Comparison of ENCODE assay signal across 8 mouse cellular contexts in the genomic region with DNA sequence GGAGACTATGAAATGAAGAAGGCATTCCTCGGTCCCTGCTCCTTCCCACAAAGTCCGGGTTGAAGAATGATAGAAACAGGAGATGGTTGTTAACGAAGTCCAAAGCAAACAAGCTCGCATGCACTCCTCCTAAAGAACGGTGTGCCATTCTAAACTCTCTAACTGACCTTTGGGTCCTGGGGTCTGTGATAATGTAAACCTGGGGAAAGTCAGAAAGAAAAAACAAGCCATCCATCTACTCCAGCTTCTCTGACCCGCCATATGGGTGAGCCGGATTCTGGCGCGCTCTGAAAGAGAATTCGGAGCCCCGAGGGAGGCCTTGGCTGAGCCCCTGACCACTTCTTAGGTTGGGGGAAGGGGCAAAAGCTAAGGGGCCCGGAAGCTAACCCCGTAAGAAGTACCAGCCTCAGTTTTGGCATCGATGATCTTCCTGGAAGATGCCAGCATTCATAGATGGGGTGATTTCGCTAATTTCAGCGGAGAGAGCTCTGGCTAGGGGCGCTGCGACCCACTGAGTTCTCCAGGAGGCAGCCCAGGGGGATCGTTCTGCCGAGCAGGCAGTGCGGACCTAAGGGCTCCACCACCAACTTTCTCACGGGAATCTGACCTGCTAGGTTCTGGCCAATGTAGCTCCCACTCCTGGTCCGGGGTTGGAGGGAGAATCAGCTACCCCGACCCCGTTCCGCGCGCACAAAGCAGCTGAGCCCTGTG. TPM values are rescaled to one million over a fixed set of nuclear protein-coding genes. Genes with fewer than 3 reads are reported as not detected.
DNase-seq lines count a peak whose midpoint lies in the region; ATAC-seq and TF ChIP-seq lines count a peak whose summit lies in the region.

No protein-coding gene starts in this region.

- peak; percentile 4 for ATAC-seq in Patski
- ATAC-seq in forebrain, embryonic 13.5 days, result peak; percentile 12
- no peak; the same call in 1 of the 2 replicates for ATAC-seq in limb, embryonic 12.5 days (ENCODE audit: insufficient number of reproducible peaks, insufficient read depth, low FRiP score, low TSS enrichment, low read depth)
- no peak for ATAC-seq in granulocyte monocyte progenitor cell, adult 5-6 weeks (replicated peaks; ENCODE audit: poor library complexity, severe bottlenecking)

- TF ChIP-seq POLR2A in kidney, adult 2 months (IDR thresholded peaks at IDR 0.05; ENCODE audit: low read depth, low read length), result no peak

- TF ChIP-seq CTCF in kidney, adult 2 months (conservative IDR thresholded peaks at IDR 0.05; ENCODE audit: insufficient read depth, insufficient read length, low read depth, low read length), result no peak
- no peak for TF ChIP-seq CTCF in Patski (IDR thresholded peaks at IDR 0.05)

- H3K4me2 ChIP-seq in forebrain, embryonic 13.5 days, result peak overlapping the region; percentile 98
- H3K4me2 ChIP-seq in limb, embryonic 12.5 days, result peak overlapping the region; percentile 90

- H3K27me3 ChIP-seq in kidney, adult 2 months (replicated peaks; ENCODE audit: control insufficient read depth, insufficient read depth, low read length), result no peaks in the 10 kb centered on the region
- H3K27me3 ChIP-seq in Patski, result no peaks in the 10 kb centered on the region
- H3K27me3 ChIP-seq in forebrain, embryonic 13.5 days, result 0 out of 2 replicates have a peak, but pooled peaks cover 2% of the 10 kb centered on the region
- no peaks in the 10 kb centered on the region for H3K27me3 ChIP-seq in limb, embryonic 12.5 days

- WGBS in kidney, adult 2 months, result 4% methylated on average over 28 of the region's 28 CpGs
- WGBS in forebrain, embryonic 13.5 days, result under 1% methylated on average over 28 of the region's 28 CpGs
- under 1% methylated on average over 28 of the region's 28 CpGs for WGBS in limb, embryonic 12.5 days

- peak overlapping the region; percentile 79 for H3K4me3 ChIP-seq in kidney, adult 2 months (ENCODE audit: insufficient read depth, low read depth, low read length)
- peak overlapping the region; percentile 74 for H3K4me3 ChIP-seq in forebrain, embryonic 13.5 days
- H3K4me3 ChIP-seq in limb, embryonic 12.5 days (replicated peaks), result peak overlapping the region; percentile 75

- in situ Hi-C loops in Patski (cut with MboI; ENCODE audit: low pct_unique_long_range_greater_than_20kb), result loop anchor here (5.0 kb wide), 1 partner anchor 211 kb away; no protein-coding TSS in a partner anchor

- H3K4me1 ChIP-seq in kidney, adult 2 months (ENCODE audit: control insufficient read depth, insufficient read depth, low read length), result peaks cover 8% of the 10 kb centered on the region; the same call in 1 of the 2 replicates
- H3K4me1 ChIP-seq in forebrain, embryonic 13.5 days, result peaks cover 23% of the 10 kb centered on the region
- H3K4me1 ChIP-seq in limb, embryonic 12.5 days (replicated peaks), result peaks cover 33% of the 10 kb centered on the region

- CTCF ChIA-PET in Patski (lab: Charles Lee), result interaction anchor here (0.7 kb wide), 1 partner anchor 87 kb away, joined by 3 read pairs; no protein-coding TSS in a partner anchor

- no peak for DNase-seq in kidney, adult 2 months
- no peak for DNase-seq in kidney, adult 11 months
- DNase-seq in Patski (ENCODE audit: low read depth, low spot score), result no peak
- peak; percentile 0 for DNase-seq in retina, postnatal 7 days (ENCODE audit: low read depth, low spot score)
- no peak for DNase-seq in natural killer cell, adult 2 months (ENCODE audit: low spot score in 2 of 2)

- no peaks in the 10 kb centered on the region for H3K9me3 ChIP-seq in forebrain, embryonic 13.5 days (replicated peaks)
- H3K9me3 ChIP-seq in limb, embryonic 12.5 days, result no peaks in the 10 kb centered on the region

- POLR2A ChIA-PET in Patski (lab: Charles Lee), result interaction anchor here (1.1 to 1.5 kb wide), 3 partner anchors 26 to 210 kb away, joined by 3 to 5 read pairs (median 3); no protein-coding TSS in a partner anchor

- peak overlapping the region; percentile 82 for H3K9ac ChIP-seq in forebrain, embryonic 13.5 days
- peak overlapping the region; percentile 95 for H3K9ac ChIP-seq in limb, embryonic 12.5 days (replicated peaks)

- no peaks in the 10 kb centered on the region for H3K36me3 ChIP-seq in kidney, adult 2 months (ENCODE audit: control insufficient read depth, insufficient read depth, low read length)
- H3K36me3 ChIP-seq in forebrain, embryonic 13.5 days (ENCODE audit: poor library complexity, severe bottlenecking), result no peaks in the 10 kb centered on the region
- no peaks in the 10 kb centered on the region for H3K36me3 ChIP-seq in limb, embryonic 12.5 days

- H3K27ac ChIP-seq in kidney, adult 2 months (ENCODE audit: insufficient read depth, low read depth, low read length), result peak overlapping the region; percentile 91
- H3K27ac ChIP-seq in forebrain, embryonic 13.5 days, result peak overlapping the region; percentile 86
- H3K27ac ChIP-seq in limb, embryonic 12.5 days, result peak overlapping the region; percentile 95

RNA-seq across cellular contexts. Expression of a gene that starts 1.0 kb away (rescaled TPM):
- polyA plus RNA-seq in kidney, adult 2 months (2012; rRNA removed), result 13.8 and 19.3 TPM in 2 replicates
- polyA plus RNA-seq in Patski (2021), result 29.8 TPM
- 9.9 and 13.1 TPM in 2 replicates for polyA plus RNA-seq in forebrain, embryonic 13.5 days (2015; fragmentation: Nextera tagmentation; extraction: Ambion mirVana)
- polyA plus RNA-seq in limb, embryonic 12.5 days (2016; fragmentation: Nextera tagmentation; extraction: Ambion mirVana), result 24.6 and 29.1 TPM in 2 replicates
- 8.3 and 18.3 TPM in 2 replicates for total RNA-seq in granulocyte monocyte progenitor cell, adult 5-6 weeks (2014; fragmentation: Nextera tagmentation)
- total RNA-seq in granulocyte monocyte progenitor cell, adult 5-6 weeks (2017), result 4.5 and 6.4 TPM in 2 replicates

Comparison
In these comparisons a context has a peak if more than half of its experiments do, and no peak if none do; other contexts are left out.
1. ATAC-seq: peak in Patski (single experiment) and forebrain, embryonic 13.5 days (single experiment); none in limb, embryonic 12.5 days (single experiment) and granulocyte monocyte progenitor cell, adult 5-6 weeks (single experiment).
2. Peak in every context shown above with its lines, with median percentiles within 50 percentile points of each other: H3K27ac ChIP-seq and H3K4me3 ChIP-seq.